Mouse (Mus musculus): ENCODE data around the gene Defb20. TPM values are rescaled to one million over a fixed set of nuclear protein-coding genes. Genes with fewer than 3 reads are reported as not detected.
"Not testable (repeated sequence)": the region's sequence is repeated elsewhere in the genome, so short reads cannot be mapped to it uniquely, and the experiment has no call there.

Defb20 gene
- not detected in 2 replicates for polyA plus RNA-seq (2016; fragmentation: Nextera tagmentation; extraction: Ambion mirVana)

DNA sequence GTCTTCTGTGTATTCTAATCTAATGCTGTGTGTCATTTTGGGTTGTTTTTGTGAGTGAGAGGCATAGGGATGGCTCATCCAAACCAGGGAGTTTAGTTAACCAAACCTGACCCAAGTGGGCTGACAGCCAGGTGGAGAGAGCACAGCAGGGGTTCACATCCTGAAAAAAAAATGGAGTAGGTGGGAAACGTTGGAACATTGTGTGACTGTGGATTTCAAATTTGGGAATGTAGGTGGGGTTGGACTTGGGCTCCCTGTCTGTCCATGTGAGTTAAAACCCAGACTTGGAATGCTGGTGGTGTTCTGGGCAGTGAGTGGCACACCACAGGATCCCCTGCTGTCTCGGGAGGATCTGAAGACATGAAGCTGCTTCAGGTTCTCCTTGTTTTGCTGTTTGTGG lies at the start of gene Defb20:
Gene Defb20 (plus strand): TSS at position 301 of the 400 bp plus-strand sequence.
- Histone ChIP-seq H3K27me3 (ENCODE audit: low read depth, poor library complexity, severe bottlenecking) (no peaks in the 10 kb centered on the region), H3K4me3 (no peak within 1 kb of the TSS), H3K36me3 (no peaks in the 10 kb centered on the region), H3K9me3 (replicated peaks) (no peaks in the 10 kb centered on the region), H3K4me1 (no peaks in the 10 kb centered on the region), H3K27ac (no peak within 1 kb of the TSS)
- 60% methylated on average over 2 of the region's 2 CpGs for WGBS
- DNase-seq (ENCODE audit: low spot score) = no peak

- Histone ChIP-seq H3K27ac (no peak overlapping the region), H3K4me3 (peak overlapping the region; percentile 13), H3K4me1 (peaks cover 8% of the 10 kb centered on the region), H3K36me3 (no peaks in the 10 kb centered on the region), H3K27me3 (ENCODE audit: low read depth, poor library complexity, severe bottlenecking) (peaks cover 4% of the 10 kb centered on the region; the same call in 1 of the 2 replicates), H3K9me3 (replicated peaks) (no peaks in the 10 kb centered on the region)
- peak; percentile 32 for DNase-seq (ENCODE audit: low spot score)
- WGBS = 12% methylated on average over 12 of the region's 12 CpGs
These were observed 49.4 kb upstream of the Defb20 start for GRCm38 (mm10) chr2:152427493-152427892.

GRCm38 (mm10) chr2:152428481-152428880 lies 48.4 kb upstream of the Defb20 start:
- H3K4me1 ChIP-seq; H3K4me3 ChIP-seq; H3K36me3 ChIP-seq; H3K27me3 ChIP-seq (ENCODE audit: low read depth, poor library complexity, severe bottlenecking); H3K9me3 ChIP-seq (replicated peaks); H3K27ac ChIP-seq; DNase-seq (ENCODE audit: low spot score): not testable (repeated sequence)
- 87% methylated on average over 2 of the region's 2 CpGs for WGBS

DNA sequence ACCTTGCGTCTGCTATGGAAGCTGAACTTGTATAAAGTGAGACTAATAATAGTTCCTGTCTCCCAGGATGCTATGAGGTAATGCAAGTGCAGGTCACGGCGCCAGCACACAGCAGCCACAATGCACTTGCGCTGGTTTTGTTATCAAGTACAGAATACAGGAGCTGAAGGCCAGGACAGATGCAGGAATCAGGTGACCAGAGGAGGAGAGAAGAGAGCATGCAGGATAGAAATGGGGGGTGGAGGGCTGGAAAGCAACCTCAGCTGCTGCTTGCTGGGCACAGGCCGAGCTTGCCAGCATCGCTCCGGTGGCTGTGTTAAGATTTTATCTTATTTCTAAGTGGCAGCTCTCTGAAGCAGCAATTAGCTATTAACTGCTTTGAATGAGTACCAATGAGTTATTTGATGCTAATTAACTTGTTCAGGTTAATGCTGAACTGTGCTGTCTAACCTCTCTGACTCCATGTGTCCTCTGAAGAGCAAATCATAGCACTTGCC lies 40.4 kb upstream of the Defb20 start:
- Histone ChIP-seq H3K4me3 (no peak overlapping the region), H3K27ac (no peak overlapping the region), H3K36me3 (no peaks in the 10 kb centered on the region), H3K9me3 (replicated peaks) (no peaks in the 10 kb centered on the region), H3K4me1 (peaks cover 13% of the 10 kb centered on the region), H3K27me3 (ENCODE audit: low read depth, poor library complexity, severe bottlenecking) (0 out of 2 replicates have a peak, but pooled peaks cover 4% of the 10 kb centered on the region)
- WGBS = 88% methylated on average over 7 of the region's 7 CpGs
- peak; percentile 28 for DNase-seq (ENCODE audit: low spot score)

- Histone ChIP-seq H3K36me3 (no peaks in the 10 kb centered on the region), H3K27me3 (ENCODE audit: low read depth, poor library complexity, severe bottlenecking) (0 out of 2 replicates have a peak, but pooled peaks cover 4% of the 10 kb centered on the region), H3K4me3 (peak overlapping the region; percentile 53), H3K27ac (peak overlapping the region; percentile 79), H3K4me1 (peaks cover 13% of the 10 kb centered on the region), H3K9me3 (replicated peaks) (no peaks in the 10 kb centered on the region)
- WGBS = 3% methylated on average over 23 of the region's 23 CpGs
- DNase-seq (ENCODE audit: low spot score) = peak; percentile 92
These were observed 39.6 kb upstream of the Defb20 start for GRCm38 (mm10) chr2:152436983-152437860.

- H3K9me3 ChIP-seq (replicated peaks) = no peaks in the 10 kb centered on the region
- H3K27ac ChIP-seq = no peak overlapping the region
- 0 out of 2 replicates have a peak, but pooled peaks cover 4% of the 10 kb centered on the region for H3K27me3 ChIP-seq (ENCODE audit: low read depth, poor library complexity, severe bottlenecking)
- 62% methylated on average over 1 of the region's 1 CpGs for WGBS
- no peaks in the 10 kb centered on the region for H3K36me3 ChIP-seq
- no peak for DNase-seq (ENCODE audit: low spot score)
- H3K4me3 ChIP-seq = no peak overlapping the region
- H3K4me1 ChIP-seq = peaks cover 10% of the 10 kb centered on the region
These were observed 37.9 kb upstream of the Defb20 start for GRCm38 (mm10) chr2:152438963-152439362.

GRCm38 (mm10) chr2:152439833-152440232 lies 37.0 kb upstream of the Defb20 start:
- DNase-seq (ENCODE audit: low spot score) = no peak
- H3K4me3 ChIP-seq = no peak overlapping the region
- no peak overlapping the region for H3K27ac ChIP-seq
- no peaks in the 10 kb centered on the region for H3K36me3 ChIP-seq
- WGBS = 82% methylated on average over 2 of the region's 2 CpGs
- H3K9me3 ChIP-seq (replicated peaks) = no peaks in the 10 kb centered on the region
- 0 out of 2 replicates have a peak, but pooled peaks cover 4% of the 10 kb centered on the region for H3K27me3 ChIP-seq (ENCODE audit: low read depth, poor library complexity, severe bottlenecking)
- peaks cover 10% of the 10 kb centered on the region for H3K4me1 ChIP-seq

GRCm38 (mm10) chr2:152442322-152442721 lies 34.5 kb upstream of the Defb20 start:
- H3K9me3 ChIP-seq (replicated peaks) = no peaks in the 10 kb centered on the region
- H3K36me3 ChIP-seq = no peaks in the 10 kb centered on the region
- H3K27me3 ChIP-seq (ENCODE audit: low read depth, poor library complexity, severe bottlenecking) = no peaks in the 10 kb centered on the region
- peaks cover 4% of the 10 kb centered on the region for H3K4me1 ChIP-seq
- no peak overlapping the region for H3K27ac ChIP-seq
- no peak overlapping the region for H3K4me3 ChIP-seq
- no peak for DNase-seq (ENCODE audit: low spot score)
- WGBS = 81% methylated on average over 4 of the region's 4 CpGs

- no peaks in the 10 kb centered on the region for H3K9me3 ChIP-seq (replicated peaks)
- no peak overlapping the region for H3K4me3 ChIP-seq
- DNase-seq (ENCODE audit: low spot score) = no peak
- H3K36me3 ChIP-seq = no peaks in the 10 kb centered on the region
- no peaks in the 10 kb centered on the region for H3K27me3 ChIP-seq (ENCODE audit: low read depth, poor library complexity, severe bottlenecking)
- H3K27ac ChIP-seq = no peak overlapping the region
- WGBS = 93% methylated on average over 8 of the region's 8 CpGs
- H3K4me1 ChIP-seq = peaks cover 7% of the 10 kb centered on the region
These were observed 33.6 kb upstream of the Defb20 start for GRCm38 (mm10) chr2:152443281-152443680.

- H3K9me3 ChIP-seq (replicated peaks) = no peaks in the 10 kb centered on the region
- no peaks in the 10 kb centered on the region for H3K27me3 ChIP-seq (ENCODE audit: low read depth, poor library complexity, severe bottlenecking)
- H3K4me3 ChIP-seq = no peak overlapping the region
- no peak overlapping the region for H3K27ac ChIP-seq
- 67% methylated on average over 2 of the region's 2 CpGs for WGBS
- H3K36me3 ChIP-seq = no peaks in the 10 kb centered on the region
- H3K4me1 ChIP-seq = peaks cover 12% of the 10 kb centered on the region
- DNase-seq (ENCODE audit: low spot score) = no peak
These were observed 30.2 kb upstream of the Defb20 start for GRCm38 (mm10) chr2:152446642-152447041.

GRCm38 (mm10) chr2:152447461-152447860 lies 29.4 kb upstream of the Defb20 start:
- no peaks in the 10 kb centered on the region for H3K36me3 ChIP-seq
- H3K4me3 ChIP-seq = no peak overlapping the region
- DNase-seq (ENCODE audit: low spot score) = no peak
- peaks cover 12% of the 10 kb centered on the region for H3K4me1 ChIP-seq
- H3K27ac ChIP-seq = no peak overlapping the region
- no peaks in the 10 kb centered on the region for H3K27me3 ChIP-seq (ENCODE audit: low read depth, poor library complexity, severe bottlenecking)
- 69% methylated on average over 5 of the region's 5 CpGs for WGBS
- no peaks in the 10 kb centered on the region for H3K9me3 ChIP-seq (replicated peaks)

DNA sequence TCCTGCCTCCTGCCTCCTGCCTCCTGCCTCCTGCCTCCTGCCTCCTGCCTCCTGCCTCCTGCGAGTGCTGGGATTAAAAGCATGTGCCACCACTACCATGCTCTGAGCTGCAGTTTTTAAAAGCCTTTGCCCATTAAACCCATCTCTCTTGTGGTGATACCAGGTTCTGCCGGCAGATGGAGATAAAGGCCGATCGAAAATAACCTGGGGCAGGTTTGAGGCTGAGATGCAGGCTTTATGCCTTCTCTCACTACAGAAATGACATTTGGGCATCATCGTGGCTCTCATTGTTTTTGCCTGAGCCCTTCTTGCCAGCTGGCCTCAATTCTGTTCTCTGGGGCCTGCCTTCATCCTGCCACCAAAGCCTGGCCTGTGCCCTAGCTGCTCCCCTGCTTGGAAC lies 26.6 kb upstream of the Defb20 start:
- WGBS = 7% methylated on average over 5 of the region's 5 CpGs
- H3K27ac ChIP-seq = no peak overlapping the region
- H3K36me3 ChIP-seq = no peaks in the 10 kb centered on the region
- H3K4me1 ChIP-seq = peaks cover 14% of the 10 kb centered on the region
- no peak overlapping the region for H3K4me3 ChIP-seq
- peak; percentile 77 for DNase-seq (ENCODE audit: low spot score)
- no peaks in the 10 kb centered on the region for H3K27me3 ChIP-seq (ENCODE audit: low read depth, poor library complexity, severe bottlenecking)
- no peaks in the 10 kb centered on the region for H3K9me3 ChIP-seq (replicated peaks)

GRCm38 (mm10) chr2:152452101-152452781 lies 24.6 kb upstream of the Defb20 start:
- H3K9me3 ChIP-seq (replicated peaks) = no peaks in the 10 kb centered on the region
- H3K4me1 ChIP-seq = peaks cover 14% of the 10 kb centered on the region
- H3K27ac ChIP-seq = no peak overlapping the region
- DNase-seq (ENCODE audit: low spot score) = no peak
- H3K4me3 ChIP-seq = no peak overlapping the region
- no peaks in the 10 kb centered on the region for H3K27me3 ChIP-seq (ENCODE audit: low read depth, poor library complexity, severe bottlenecking)
- 73% methylated on average over 4 of the region's 4 CpGs for WGBS
- no peaks in the 10 kb centered on the region for H3K36me3 ChIP-seq

All from limb, embryonic 10.5 days (tissue).